Mouse (Mus musculus): ENCODE data around the gene Snapc5.
"Not testable (repeated sequence)": the region's sequence is repeated elsewhere in the genome, so short reads cannot be mapped to it uniquely, and the experiment has no call there.

Gene Snapc5

DNA sequence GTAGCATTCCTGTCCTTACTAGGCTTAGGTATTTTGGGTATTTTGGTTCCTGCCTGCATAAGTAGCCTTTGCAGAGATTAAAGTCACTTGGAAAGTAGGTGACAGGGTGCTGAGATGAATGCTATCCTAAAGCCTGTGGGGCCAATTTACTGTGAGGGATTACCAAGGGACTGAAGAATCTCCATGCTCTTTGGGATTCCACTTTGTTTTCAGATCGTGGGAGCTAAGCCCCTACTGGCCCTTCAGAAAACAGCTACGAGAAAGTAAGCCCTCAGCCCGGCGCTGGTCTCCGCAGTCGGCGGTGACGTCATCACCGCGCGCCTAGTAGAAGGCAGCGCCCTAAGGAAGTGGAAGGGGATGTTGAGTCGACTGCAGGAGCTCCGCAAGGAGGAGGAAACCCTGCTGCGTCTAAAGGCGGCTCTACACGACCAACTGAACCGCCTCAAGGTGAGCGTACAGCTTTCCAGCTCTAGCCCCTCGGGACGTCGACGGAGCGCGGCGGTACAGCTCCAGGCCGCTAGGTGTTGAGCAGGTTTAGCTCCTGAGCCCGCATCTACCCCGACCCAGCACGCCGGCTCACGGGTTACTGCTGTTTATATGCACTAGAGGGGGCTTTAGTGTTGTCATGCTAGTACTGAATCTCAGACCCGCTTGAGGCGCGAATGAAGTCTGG, at the start of gene Snapc5:
Gene Snapc5 (plus strand): TSS at position 301 of the 673 bp plus-strand sequence.
- peak; percentile 94 for DNase-seq (ENCODE audit: extremely low spot score)

DNA sequence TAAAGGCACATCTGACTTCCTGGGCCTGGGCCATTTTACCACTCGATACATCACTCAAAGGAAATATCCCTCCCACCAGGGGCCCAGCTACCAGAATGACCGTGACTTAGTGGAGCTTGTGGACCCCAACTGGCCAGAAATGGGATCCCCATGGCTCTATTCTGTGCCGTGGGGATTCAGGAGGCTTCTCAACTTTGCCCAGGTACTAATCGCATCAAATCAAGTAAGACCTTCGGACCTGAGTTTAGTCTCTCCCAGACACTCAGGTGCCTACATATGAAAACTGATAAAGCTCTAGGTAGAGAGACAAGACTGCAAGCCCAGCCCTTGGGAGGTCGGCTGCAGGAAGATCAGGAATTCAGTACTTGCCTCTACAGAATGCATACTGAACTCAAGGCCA, 47.5 kb upstream of the Snapc5 start:
- no peak for DNase-seq (ENCODE audit: extremely low spot score)

DNA sequence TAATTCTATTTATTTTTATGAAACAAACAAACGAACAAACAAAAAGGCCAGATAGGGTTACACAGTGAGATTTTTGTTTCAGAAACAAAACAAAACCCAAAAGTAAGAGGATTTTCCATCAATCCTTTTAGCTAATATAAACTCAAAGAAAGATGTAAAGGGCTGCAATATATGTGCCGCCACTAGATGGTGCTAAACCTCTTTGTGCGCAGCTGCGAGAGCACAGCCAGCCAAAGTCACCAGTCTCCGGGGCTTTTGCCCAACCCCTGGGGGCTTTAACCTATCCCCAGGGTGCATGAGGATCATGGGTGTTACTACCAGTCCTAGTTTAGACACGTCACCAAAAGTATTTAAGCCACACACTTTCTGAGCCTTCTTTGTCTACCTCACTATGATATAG, 40.2 kb upstream of the Snapc5 start:
- peak; percentile 19 for DNase-seq (ENCODE audit: extremely low spot score)

DNA sequence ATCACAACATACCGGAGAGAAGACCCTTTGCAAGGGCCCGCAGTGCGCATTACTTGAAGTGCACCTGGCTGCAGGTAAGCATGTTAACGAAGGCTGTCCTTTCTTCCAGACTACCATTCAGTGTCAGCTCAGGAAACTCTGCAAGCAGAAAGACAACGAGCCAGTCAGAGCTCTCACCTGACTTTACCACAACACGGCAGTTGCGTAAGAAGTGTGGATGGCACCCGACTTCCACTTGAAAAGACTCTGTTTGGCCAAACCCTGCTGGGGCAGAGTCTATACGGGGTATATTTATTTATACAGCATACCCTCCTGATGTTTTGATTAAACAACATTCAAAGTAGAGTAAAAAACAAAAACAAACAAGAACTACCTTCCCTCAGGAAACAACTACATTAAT, 39.2 kb upstream of the Snapc5 start:
- no peak for DNase-seq (ENCODE audit: extremely low spot score)

DNA sequence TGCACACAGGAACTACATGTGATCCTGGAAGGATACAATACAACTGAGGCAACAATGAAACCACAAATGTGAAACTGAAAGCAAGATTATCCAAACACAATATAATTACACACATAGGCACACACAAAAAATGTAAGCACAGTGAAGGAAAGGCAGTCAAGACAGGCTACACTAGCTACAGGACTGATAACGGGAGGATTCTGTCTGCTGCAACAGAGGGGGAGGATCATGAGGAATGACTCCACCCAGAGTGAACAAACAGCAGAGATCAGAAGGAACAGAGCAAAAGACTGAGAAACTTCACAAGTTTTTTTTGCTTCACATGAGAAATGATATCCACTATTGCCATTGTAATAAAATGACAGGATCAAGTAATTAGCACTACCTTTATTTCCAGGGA, 22.4 kb upstream of the Snapc5 start:
- DNase-seq (ENCODE audit: extremely low spot score): no peak

DNA sequence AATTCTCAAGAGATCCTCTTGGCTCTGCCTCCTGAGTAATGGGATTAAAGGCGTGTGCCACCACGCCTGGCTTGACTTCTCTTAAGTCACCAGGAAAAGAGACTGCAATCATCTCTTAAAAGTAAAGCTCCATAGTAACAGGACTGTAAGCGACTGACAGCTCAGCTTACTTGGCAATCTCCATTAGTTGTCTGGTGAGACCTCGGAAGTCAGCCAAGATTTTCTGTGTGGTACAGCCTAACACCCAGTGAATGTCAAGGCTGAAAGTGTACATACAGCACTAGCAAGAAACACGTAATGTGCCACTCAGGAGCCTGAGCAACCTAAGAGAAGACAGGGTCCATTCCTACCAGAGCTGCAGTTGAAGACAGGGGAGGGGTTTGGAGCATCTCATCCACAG, 18.6 kb upstream of the Snapc5 start:
- no peak for DNase-seq (ENCODE audit: extremely low spot score)

DNA sequence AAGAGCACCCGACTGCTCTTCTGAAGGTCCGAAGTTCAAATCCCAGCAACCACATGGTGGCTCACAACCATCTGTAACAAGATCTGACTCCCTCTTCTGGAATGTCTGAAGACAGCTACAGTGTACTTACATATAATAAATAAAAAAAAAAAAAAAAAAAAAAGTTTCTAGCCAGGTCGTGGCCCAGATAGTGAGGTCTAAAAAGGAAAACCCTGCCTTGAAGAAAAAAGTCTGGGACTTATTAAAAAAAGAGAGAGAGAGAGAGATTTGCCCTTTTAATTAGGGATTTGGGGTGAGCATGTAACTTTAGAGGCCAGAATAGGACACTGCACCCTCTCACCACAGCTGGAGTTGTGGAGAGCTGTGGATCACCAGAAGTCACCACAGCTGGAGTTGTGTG, 9.1 kb upstream of the Snapc5 start:
- not testable (repeated sequence) for DNase-seq (ENCODE audit: extremely low spot score)

GRCm38 (mm10) chr9:64172145-64172815, 6.8 kb upstream of the Snapc5 start:
- no peak for DNase-seq (ENCODE audit: extremely low spot score)

DNA sequence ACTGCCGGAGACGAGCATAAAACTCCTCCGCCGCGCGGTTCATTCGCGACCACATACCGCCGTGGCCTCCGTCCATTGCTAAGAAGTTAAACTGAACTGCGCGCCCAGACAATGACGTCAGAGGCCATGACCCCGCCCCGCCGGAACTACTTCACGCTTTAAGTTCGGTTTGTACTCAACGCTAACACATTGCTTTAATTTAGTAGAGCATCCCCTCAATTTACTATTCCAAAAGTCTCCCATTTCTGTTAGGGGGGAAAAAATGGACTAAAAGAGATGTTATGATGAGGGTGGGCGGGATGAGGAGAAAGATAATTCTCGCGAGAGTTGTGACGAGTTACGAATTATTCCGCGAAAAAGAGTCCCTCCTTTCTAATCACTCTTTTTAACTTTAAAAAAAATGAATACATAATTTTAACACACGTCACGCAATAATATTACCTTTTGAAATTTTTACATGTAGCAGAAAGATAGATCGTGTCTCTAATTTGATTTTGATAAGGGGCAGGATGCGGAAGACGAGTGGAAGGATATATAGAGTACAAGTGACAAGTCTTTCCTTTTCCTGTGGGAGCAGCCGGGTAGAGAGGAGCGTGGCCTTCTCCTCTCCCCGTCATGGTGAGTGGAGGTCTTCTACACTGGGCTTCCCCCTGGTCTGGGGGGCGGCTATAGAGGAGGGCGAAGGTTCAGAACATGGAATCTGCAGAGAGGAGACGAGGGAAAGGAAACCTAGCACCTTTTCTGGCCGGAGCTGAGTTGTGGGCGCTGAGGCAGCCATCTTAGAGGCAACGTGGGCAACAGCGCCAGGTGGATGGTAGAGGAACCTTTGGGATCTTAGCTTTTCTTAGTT, 6.0 kb upstream of the Snapc5 start, which contains the start of the genes Zwilch and Rpl4:
Gene Zwilch (minus strand): TSS at position 289 of the 850 bp plus-strand sequence.
Gene Rpl4 (plus strand): TSS at position 560 of the 850 bp plus-strand sequence.
- peak; percentile 90 for DNase-seq (ENCODE audit: extremely low spot score)

GRCm38 (mm10) chr9:64173666-64174220, 5.3 kb upstream of the Snapc5 start:
- DNase-seq (ENCODE audit: extremely low spot score): no peak

GRCm38 (mm10) chr9:64174341-64174740, 4.7 kb upstream of the Snapc5 start:
- DNase-seq (ENCODE audit: extremely low spot score): no peak

DNA sequence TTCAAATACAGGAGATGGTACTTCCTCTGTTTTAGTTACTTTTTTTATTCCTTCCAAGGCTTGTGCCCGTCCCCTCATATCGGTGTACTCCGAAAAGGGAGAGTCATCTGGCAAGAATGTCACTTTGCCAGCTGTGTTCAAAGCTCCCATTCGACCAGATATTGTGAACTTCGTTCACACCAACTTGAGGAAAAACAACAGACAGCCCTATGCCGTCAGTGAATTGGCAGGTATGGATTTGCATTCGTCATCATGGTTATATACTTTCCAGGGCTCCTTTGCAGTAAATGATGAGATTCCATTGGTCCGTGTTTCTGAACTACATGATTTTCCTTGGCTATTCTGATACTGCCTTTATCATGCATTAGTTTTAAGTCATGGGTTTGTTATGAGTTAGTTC, 4.3 kb upstream of the Snapc5 start:
- DNase-seq (ENCODE audit: extremely low spot score): no peak

DNA sequence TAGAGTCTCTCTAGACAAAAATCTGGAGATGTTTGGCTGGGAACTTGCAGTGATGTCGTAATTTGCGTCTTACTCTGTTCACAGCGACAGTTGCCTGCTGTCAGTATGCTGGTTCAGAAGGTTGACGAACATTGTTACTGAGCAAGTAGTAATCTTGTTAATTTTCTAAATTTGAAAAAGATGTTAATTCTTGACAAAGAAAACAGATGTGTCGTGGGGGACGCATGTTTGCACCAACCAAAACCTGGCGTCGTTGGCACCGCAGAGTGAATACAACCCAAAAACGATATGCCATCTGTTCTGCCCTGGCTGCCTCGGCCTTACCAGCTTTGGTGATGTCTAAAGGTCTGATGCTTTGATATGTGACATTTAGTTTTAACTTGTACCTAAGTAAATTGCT, 3.7 kb upstream of the Snapc5 start:
- DNase-seq (ENCODE audit: extremely low spot score): no peak

DNA sequence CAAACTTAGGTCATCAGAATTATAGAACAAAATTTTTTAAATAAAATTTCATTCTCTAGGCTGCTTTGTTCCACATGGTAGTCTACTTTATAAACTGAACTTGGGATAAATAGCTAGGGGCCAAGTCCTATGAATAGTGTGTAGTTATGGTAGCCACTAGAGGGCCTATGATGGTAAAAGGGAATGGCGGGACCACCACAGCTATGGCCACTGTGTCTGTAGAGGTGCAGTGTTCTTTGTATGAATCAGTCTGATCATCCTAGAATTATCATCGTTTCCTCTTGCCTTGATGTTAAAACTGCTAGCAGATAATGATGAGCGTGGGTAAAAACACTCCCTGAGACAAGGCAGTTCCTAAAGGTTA, 482 bp upstream of the Snapc5 start:
- no peak for DNase-seq (ENCODE audit: extremely low spot score)

GRCm38 (mm10) chr9:64183295-64183694, 4.2 kb downstream of the Snapc5 start:
- not testable (repeated sequence) for DNase-seq (ENCODE audit: extremely low spot score)

- DNase-seq (ENCODE audit: extremely low spot score): no peak
Measured at GRCm38 (mm10) chr9:64184166-64184840, 5.2 kb downstream of the Snapc5 start.

DNA sequence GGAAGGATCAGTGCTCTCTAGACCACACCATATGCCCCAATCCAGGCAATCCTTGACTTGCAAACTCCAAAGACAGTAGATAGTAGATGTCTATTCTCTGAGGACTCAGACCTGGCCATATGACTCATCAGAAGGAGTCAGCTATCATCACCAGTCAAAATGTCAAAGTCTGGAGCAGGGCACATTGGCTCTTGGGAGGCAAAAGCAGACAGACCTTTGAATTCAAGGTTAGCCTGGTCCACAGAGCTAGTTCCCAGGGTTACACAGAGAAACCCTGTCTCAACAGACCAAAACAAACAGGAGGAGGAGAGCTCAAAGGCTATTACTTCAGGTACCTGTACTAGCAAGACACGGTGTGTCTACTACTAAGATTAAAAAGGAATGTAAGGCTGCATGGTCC, 14.8 kb downstream of the Snapc5 start:
- DNase-seq (ENCODE audit: extremely low spot score): no peak

GRCm38 (mm10) chr9:64195554-64195953, 16.5 kb downstream of the Snapc5 start:
- no peak for DNase-seq (ENCODE audit: extremely low spot score)

DNA sequence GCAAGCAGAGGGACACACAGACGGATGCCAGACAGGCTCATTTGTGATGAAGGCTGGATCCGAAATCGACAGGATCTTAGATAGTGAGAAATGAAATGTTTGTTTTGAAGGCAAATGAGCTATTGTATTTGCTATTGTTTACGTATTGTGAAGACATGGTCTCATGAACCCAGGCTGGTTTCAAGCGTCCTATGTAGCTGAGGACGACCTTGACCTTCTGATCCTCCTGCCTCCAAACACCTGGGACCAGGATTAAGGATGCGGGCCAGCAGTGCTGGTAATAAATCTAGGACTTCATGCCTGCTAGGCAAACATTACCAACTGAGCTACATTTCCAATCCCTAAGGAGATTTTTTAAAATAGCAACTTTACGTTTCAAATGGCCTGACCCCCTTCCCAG, 18.4 kb downstream of the Snapc5 start:
- no peak for DNase-seq (ENCODE audit: extremely low spot score)

GRCm38 (mm10) chr9:64198068-64198762, 19.1 kb downstream of the Snapc5 start:
- DNase-seq (ENCODE audit: extremely low spot score): no peak
